Mouse (Mus musculus) embryonic stem cell, embryonic (primary cell): Measurements from ENCODE around the gene Galk2.

Experiments used
- CTCF ChIA-PET, 4 experiments: fragments of 300-600 bp in 2 of 4; fragments of 350-600 bp in 2 of 4; sonication (Branson Sonifier 250); formaldehyde crosslinking; loops; one replicate each; lab custom pipeline; 2022; ENCODE audit warnings: inconsistent platforms in 2 of 4; lab: Charles Lee
- POLR2A ChIA-PET, 4 experiments: fragments of 300-600 bp in 2 of 4; fragments of 350-600 bp in 2 of 4; sonication (Branson Sonifier 250); formaldehyde crosslinking; loops; one replicate each; lab custom pipeline; 2022; ENCODE audit warnings: antibody characterized with exemption in 4 of 4, inconsistent platforms in 1 of 4; lab: Charles Lee

Gene Galk2

DNA sequence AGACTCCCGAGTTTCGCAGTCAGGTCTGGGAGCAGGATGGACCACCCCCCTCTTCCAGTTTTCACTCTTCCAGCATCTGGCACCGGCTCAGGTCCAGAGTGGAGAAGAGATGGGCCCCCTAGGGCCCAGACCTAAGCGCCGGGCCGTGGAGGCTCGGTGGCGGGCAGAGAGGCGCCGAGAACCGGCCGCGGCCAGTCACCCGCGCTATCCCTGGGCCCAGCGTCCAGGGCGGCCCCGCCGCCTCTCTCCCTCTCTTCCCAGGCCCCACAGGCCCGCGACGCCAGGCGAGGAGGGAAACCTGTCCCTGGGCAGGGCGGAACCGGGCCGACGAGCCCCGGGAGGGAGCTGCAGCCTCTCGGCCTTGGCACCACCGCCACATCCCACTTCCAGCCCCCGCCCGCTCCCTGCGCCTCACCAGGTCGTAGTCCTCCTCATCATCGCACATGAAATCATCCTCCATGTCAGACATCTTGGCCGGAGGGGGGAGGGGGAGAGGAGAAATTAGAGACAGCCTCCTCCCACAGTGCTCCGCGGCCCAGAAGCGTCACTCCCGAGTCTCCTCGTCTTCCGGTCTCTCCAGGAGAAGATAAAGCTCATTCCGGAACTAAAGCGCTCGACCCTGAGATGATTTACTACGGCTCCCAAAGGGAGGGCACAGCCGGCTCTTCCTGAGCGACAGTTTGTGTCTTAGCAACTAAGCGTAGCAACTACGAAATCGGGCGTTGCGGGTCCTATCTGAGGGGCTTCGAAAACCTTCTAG lies at the start of gene Galk2, which contains the start of gene Cops2:
TSS of gene Galk2 (plus strand) at position 589 of the 760 bp plus-strand sequence.
TSS of gene Cops2 (minus strand) at position 619 of the 760 bp plus-strand sequence.
- ChIA-PET CTCF (interaction anchor here in 2 of 4 experiments (0.8 to 1.0 kb wide), 2 partner anchors 8 to 10 kb away, joined by 4 read pairs; no protein-coding TSS in a partner anchor), POLR2A (interaction anchor here (0.5 to 4.4 kb wide), 26 partner anchors 8 to 1017 kb away, joined by 3 to 29 read pairs (median 4); partner anchors contain the start of genes Secisbp2l (in 2 of the 4), Cep152 (in 1 of the 4), Dtwd1 (in 1 of the 4) and Dut (in 1 of the 4))

GRCm38 (mm10) chr2:125809551-125809950 lies 49.4 kb upstream of the Galk2 start:
- ChIA-PET CTCF (no interaction called here), POLR2A (interaction anchor here in 1 of 4 experiments (0.5 kb wide), 1 partner anchor 137 kb away, joined by 3 read pairs; the partner anchor contains the start of gene Eid1)

DNA sequence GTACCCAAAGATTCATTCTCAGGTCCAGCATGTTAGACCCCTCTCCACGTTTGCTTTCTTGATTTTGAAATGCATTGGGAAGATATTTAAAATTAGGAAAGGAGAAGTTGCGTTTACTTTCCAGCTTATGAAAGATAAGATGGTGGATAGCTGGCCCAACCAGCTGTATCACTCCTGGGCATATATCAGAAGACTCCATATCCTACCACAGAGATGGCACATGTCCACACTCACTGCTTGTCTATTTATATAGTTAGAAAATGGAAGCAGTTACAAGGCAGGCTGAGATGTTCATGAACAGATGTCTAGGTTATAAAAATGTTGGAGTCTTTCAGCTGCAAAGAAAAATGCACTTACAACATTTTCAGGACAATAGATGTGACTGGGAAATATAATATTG lies 47.6 kb upstream of the Galk2 start:
- POLR2A ChIA-PET: no interaction called here
- CTCF ChIA-PET: no interaction called here

DNA sequence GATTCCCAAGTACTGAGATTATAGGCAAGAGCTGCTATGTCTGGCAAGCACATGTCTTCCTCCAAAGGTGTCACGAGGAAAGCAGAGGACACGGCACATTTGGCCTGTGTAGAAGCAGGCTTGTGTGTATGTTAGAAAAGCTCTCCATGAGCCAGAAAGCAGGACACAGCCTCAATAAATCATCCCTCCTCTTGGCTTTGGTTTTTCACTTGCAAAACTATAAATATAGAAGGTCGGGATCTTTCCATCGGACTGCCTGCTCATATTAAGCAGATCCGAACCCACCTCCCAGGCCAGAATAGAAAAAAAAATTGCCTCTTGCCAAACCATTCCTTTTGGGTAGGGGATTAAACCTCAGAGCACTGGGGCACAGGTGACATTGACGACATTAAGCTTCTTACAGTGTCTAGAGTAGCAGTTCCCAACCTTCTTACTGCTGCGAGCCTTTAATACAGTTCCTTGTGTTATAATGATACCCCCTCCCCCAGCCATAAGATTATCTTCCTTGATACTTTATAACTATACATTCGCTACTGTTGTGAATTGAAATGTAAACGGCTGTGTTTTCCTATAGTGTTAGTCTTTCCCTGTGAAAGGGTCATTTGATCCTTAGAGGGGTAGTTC lies 44.8 kb upstream of the Galk2 start:
- ChIA-PET CTCF (no interaction called here), POLR2A (no interaction called here)

- POLR2A ChIA-PET: interaction anchor here in 2 of 4 experiments (0.6 kb wide), 2 partner anchors 14 to 95 kb away, joined by 3 to 8 read pairs; no protein-coding TSS in a partner anchor
- CTCF ChIA-PET: no interaction called here
Measured at GRCm38 (mm10) chr2:125820397-125820796, 38.5 kb upstream of the Galk2 start.

GRCm38 (mm10) chr2:125826201-125826600 lies 32.7 kb upstream of the Galk2 start:
- POLR2A ChIA-PET: interaction anchor here in 1 of 4 experiments (1.0 kb wide), 1 partner anchor 8 kb away, joined by 3 read pairs; no protein-coding TSS in a partner anchor
- CTCF ChIA-PET: no interaction called here

- ChIA-PET POLR2A (interaction anchor here in 1 of 4 experiments (0.9 to 1.0 kb wide), 2 partner anchors 20 to 203 kb away, joined by 3 to 4 read pairs; partner anchors contain the start of gene Cep152), CTCF (interaction anchor here in 1 of 4 experiments (0.6 kb wide), 1 partner anchor 278 kb away, joined by 3 read pairs; no protein-coding TSS in a partner anchor)
Measured at GRCm38 (mm10) chr2:125827898-125828297, 31.0 kb upstream of the Galk2 start.

- POLR2A ChIA-PET: interaction anchor here in 1 of 4 experiments (1.0 kb wide), 1 partner anchor 9 kb away, joined by 4 read pairs; no protein-coding TSS in a partner anchor
Measured at GRCm38 (mm10) chr2:125829924-125830323, 29.0 kb upstream of the Galk2 start.

GRCm38 (mm10) chr2:125838091-125838490 lies 20.8 kb upstream of the Galk2 start:
- ChIA-PET CTCF (no interaction called here), POLR2A (interaction anchor here in 1 of 4 experiments (0.6 to 0.8 kb wide), 3 partner anchors 8 to 32 kb away, joined by 4 to 8 read pairs (median 5); no protein-coding TSS in a partner anchor)

More at GRCm38 (mm10) chr2:125829924-125830323, 29.0 kb upstream of the Galk2 start:
- CTCF ChIA-PET: no interaction called here

GRCm38 (mm10) chr2:125838708-125839284 lies 20.1 kb upstream of the Galk2 start:
- POLR2A ChIA-PET: interaction anchor here in 1 of 4 experiments (0.6 to 0.8 kb wide), 4 partner anchors 9 to 33 kb away, joined by 3 to 8 read pairs (median 4); no protein-coding TSS in a partner anchor
- CTCF ChIA-PET: no interaction called here

- ChIA-PET POLR2A (interaction anchor here in 2 of 4 experiments (0.8 to 2.1 kb wide), 6 partner anchors 8 to 28 kb away, joined by 3 to 6 read pairs (median 4); partner anchors contain the start of genes Cops2 (in 2 of the 2) and Galk2 (in 2 of the 2)), CTCF (interaction anchor here in 1 of 4 experiments (0.6 to 1.0 kb wide), 2 partner anchors 8 to 50 kb away, joined by 3 to 4 read pairs; partner anchors contain the start of genes Cops2 and Galk2)
Measured at GRCm38 (mm10) chr2:125851237-125851636, 7.7 kb upstream of the Galk2 start.

- POLR2A ChIA-PET: interaction anchor here in 2 of 4 experiments (0.6 to 4.4 kb wide), 4 partner anchors 10 to 642 kb away, joined by 3 to 29 read pairs (median 14); no protein-coding TSS in a partner anchor
- CTCF ChIA-PET: no interaction called here
Measured at GRCm38 (mm10) chr2:125857707-125858106, 1.2 kb upstream of the Galk2 start.

GRCm38 (mm10) chr2:125863799-125864198 lies 4.9 kb downstream of the Galk2 start:
- ChIA-PET POLR2A (no interaction called here), CTCF (no interaction called here)

DNA sequence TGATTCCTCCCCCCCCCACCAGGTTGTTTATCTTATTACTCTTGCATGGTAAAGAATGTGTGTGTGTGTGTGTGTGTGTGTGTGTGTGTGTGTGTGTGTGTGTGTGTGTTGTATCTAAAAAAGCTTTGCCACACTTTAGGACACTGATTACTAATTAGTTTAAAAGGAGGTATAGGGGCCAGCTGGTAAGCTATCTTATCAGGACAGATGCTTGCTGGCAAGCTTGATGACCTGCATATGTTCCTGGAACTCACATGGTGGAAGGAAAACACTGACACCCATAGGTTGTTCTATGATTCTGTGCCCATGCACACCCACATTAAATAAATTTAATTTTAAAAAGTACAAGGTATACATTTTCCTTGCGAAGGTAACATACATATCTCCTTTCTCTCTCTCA lies 5.6 kb downstream of the Galk2 start:
- CTCF ChIA-PET: no interaction called here
- POLR2A ChIA-PET: no interaction called here

DNA sequence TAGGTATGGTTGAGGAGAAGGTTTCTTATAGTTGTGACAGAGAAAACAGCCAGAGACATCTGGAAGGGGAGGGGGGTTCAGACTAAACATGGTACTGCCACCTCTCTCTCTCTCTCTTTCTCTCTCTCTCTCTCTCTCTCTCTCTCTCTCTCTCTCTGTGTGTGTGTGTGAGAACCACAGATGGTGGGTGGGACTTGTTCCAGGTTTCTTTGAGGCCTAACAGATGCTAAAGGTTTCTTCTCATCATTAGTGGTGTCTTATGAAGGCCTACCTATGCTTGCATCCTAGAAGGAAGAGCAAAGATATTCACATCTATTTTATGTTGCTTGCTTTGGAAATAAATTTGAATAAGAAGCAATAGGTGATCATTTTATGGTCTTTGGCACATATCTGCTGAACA lies 6.7 kb downstream of the Galk2 start:
- POLR2A ChIA-PET: interaction anchor here in 3 of 4 experiments (0.7 to 1.4 kb wide), 5 partner anchors 9 to 240 kb away, joined by 3 to 5 read pairs (median 4); partner anchors contain the start of genes Cep152 (in 1 of the 3) and Secisbp2l (in 1 of the 3)
- CTCF ChIA-PET: interaction anchor here in 1 of 4 experiments (1.1 kb wide), 1 partner anchor 137 kb away, joined by 3 read pairs; no protein-coding TSS in a partner anchor

- POLR2A ChIA-PET: interaction anchor here in 3 of 4 experiments (0.6 to 3.4 kb wide), 11 partner anchors 8 to 241 kb away, joined by 3 to 29 read pairs (median 4); partner anchors contain the start of genes Cep152 (in 2 of the 3), Cops2 (in 2 of the 3), Galk2 (in 2 of the 3) and Secisbp2l (in 1 of the 3)
- CTCF ChIA-PET: interaction anchor here in 2 of 4 experiments (0.5 to 1.1 kb wide), 2 partner anchors 68 to 138 kb away, joined by 3 to 4 read pairs; no protein-coding TSS in a partner anchor
Measured at GRCm38 (mm10) chr2:125866058-125866740, 7.3 kb downstream of the Galk2 start.

DNA sequence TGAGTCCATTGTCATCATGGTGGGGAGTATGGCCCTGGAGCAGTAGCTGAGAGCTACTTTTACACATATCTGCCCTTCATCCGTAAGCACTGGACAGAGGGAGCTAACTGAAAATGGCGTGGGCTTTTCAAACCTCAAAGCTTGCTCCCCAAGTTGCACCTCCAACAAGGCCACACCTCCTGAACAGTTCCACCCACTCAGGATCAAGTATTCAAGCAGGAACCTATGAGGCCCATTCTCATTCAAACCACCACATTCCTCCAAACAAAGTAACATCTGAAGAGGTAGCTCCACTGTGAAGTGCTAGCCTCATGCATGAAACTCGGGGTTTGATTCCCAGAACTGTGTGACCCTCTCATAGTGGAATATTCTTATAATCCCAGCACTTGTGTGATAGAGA lies 9.4 kb downstream of the Galk2 start:
- CTCF ChIA-PET: interaction anchor here in 2 of 4 experiments (0.6 to 1.0 kb wide), 2 partner anchors 9 to 19 kb away, joined by 3 to 4 read pairs; partner anchors contain the start of genes Cops2 (in 1 of the 2) and Galk2 (in 1 of the 2)
- POLR2A ChIA-PET: interaction anchor here (0.6 to 3.4 kb wide), 6 partner anchors 9 to 18 kb away, joined by 3 to 29 read pairs (median 5); partner anchors contain the start of genes Cops2 (in 4 of the 4) and Galk2 (in 4 of the 4)
